Mouse (Mus musculus): ENCODE data around the gene Hsph1.

Gene Hsph1

DNA sequence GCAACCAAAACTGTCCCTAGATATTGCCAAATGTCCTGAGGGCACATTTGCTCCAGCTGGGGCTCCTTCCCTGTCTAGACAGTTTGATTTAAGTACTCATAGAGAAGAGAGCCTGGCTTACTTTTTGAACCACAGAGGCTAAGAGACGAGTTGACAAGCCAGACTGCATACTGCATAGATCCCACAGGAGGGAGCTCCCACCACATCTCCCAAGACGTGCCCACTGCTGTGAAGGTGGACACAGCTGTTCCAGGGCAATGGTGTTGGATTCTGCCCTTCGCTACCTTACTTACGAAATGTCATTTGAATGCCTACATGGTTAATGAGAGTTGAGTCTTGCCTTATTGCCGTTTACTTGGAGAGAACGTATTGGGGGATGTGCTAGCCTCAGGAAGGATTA lies 6.2 kb upstream of the Hsph1 start:
- DNase-seq (ENCODE audit: low spot score) = no peak

DNA sequence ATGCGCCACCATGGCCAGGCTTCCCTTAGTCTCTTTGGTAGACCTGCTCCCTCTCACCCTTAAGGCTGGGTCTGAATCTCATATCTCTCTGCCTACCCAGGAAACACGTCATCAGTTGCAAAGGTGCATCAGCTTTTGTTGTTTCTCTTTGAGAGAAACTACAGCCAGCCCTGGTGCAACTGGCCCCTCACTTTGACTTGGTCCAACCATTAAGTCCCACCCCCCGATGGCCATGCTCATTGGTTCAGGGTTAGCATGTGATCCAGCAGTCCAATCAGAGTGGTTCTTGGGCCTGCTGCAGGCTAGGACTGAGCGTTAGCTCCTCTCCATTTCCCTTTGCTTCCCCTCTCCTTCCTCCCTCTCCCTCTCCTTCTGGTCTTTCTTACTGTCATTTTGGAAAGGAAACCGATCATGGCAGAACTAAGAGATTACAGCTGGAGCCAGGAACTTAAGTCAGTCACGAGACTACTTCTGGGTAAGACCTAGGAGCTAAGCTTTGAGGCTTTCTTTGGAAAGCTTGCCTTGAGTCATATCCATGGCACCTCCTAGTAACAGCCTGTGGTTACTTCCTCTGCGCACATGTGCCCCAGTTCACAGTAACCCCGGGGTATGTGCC lies 5.2 kb upstream of the Hsph1 start:
- DNase-seq (ENCODE audit: low spot score) = no peak

DNA sequence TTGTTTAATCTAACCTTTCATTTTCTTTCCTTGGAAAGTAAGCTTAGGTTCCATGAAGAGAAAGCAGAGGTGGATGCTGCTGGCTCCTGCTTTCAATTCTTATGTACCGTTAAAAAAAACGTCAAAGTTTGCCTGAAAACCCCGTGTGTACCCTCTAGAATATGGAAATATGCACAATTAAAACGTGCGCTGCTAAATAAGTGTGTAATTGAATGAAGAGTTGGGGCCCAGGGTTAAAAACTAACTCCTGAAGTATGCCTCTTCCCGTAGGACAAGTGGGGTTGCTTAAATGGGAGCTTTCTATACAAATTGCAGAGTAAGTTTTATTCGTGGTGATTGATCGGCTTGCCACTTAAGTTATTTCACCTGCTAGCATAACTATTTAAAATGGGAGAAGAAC lies 1.1 kb upstream of the Hsph1 start:
- DNase-seq (ENCODE audit: low spot score) = no peak

DNA sequence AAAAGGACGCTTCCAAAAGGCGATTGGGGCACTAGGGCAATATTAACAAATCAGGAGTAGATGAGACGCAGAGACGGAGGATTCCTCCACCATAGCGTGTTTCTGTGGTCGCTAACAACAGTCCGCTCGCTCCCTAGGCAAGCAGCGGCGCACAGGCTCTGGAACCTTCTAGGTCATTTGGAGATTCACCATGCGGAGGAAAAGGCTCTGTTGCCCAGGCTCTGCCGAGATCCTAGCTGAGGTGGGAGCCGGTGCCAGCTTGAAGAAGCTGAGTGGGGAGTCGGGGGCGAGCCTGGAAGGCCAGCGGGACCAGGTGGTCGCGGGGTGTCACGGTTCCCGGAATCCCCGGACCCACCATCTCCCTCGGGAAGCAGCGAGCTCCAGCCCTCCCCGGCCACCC lies 620 bp downstream of the Hsph1 start:
- DNase-seq (ENCODE audit: low spot score) = peak; percentile 23

DNA sequence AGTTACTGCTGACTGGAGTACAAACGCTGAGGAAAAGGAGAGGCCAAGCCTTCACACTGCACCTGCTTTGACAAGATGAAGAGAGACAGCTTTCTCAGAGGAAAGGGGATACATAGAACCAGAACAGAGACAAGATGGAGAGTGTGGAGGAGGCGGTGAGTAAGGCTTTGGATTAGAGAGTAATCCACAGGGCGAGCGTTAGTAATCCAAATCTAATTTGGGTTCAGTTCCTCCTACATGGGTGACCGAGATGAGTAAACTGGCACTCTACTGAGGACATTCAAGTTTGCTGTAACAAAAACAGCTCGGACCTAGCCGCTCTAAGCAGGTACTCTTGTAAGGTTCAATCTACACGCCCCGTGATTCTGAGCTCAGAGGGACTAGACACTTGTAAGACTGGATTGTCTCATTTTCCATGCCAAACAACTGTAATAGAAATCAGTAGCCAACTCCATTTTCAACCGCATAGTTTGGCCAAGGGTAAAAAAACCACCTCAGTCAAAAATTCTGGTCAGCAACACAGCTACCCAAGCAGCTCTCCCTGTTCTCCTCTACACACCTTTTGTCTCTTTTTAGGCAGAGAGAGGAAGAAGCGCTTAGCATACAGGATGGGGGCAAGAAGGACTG lies 1.7 kb downstream of the Hsph1 start:
- no peak for DNase-seq (ENCODE audit: low spot score)

DNA sequence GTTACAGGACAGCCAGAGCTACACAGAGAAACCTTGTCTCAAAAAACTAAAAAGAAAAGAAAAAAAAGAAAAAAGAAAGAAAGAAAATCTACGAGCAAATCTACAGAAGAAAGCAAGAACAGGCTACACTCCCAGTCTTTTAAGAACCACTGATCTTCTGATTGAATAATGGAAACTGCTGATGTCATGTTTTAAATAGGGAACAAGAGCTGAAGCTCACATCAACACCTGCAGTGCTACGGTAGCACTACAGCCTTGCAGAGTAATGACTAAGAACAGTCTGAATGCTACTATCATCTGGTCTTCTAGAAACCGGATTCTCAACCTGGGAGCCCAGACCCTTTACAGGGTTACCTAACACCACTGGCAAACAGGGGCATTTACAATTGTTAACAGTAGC lies 10.6 kb downstream of the Hsph1 start:
- DNase-seq (ENCODE audit: low spot score) = no peak

DNA sequence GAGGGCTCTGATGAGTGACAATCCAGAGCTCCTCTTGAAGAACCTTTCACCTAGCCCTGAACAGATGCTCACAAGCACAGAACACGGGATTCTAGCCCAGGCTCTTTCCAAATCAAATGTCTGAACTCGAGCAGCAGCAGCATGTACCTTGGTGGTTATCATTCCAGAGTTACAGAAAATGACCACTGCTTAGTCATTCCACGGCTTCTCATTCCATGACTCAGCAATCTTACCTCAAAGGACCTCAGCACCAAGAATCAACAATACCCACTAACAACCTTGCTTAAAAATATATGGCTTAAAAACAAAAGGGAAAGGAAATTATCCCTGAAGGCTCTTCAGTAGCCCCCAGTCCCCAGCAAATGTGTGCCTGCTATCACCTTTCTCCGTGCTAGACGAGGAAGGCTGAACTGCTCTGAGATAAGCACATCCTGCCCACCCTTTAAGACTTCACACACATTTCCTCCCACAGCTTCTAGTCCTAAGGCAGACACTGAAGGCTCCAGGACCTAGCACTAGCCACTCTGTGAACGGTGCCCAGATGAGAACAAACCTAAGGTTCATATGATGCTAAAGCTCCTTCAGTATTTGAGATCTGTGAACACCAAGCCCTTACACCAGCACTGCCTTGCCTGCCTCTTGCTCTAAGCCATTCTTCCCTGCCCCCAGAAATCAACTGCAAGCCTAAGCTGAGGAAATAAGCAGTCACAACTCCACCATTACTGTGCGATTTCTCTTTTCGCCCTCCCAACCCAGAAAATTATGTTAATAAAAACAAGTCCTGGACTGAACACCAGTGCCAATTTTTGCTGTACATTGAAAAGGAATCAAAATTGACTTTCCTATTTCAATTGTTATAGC lies 12.1 kb downstream of the Hsph1 start:
- no peak for DNase-seq (ENCODE audit: low spot score)

DNA sequence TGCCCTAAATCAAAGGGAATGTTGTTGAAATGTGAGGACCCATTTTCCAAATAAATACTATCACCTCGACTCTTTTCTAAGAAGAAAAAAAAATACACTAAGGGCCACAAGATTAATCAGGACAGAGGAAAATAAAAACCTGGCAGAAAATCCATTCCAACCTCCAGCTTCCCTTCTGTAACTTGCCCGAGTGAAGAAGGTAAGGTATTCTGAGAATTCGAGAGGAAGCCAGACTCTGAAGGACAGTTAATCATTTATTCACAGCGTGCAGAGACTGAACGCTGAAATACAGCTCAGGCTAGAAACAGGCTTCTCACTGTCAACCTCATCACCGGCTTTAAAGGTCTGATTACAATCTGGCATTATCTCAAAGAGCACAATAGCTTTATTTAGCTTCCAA lies 13.5 kb downstream of the Hsph1 start:
- no peak for DNase-seq (ENCODE audit: low spot score)

DNA sequence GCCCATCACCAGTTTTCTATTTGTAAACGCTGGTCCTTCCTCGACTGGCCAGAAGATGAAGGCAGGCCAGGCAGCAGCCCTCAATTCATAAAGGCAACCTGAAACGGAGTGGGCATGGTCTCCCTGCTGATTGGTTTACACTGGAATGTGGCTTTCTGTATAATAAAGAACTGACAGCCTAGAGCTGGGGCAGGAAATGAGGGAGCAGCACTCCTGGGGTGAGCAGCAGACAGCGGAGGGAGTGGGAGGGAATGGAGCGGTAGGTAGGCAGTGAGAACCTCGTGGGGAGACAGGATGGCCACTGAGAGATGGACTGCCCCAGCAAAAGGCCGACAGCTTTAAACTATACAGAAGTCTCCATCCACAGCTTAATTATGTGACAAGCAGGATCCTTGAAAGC lies 14.0 kb downstream of the Hsph1 start:
- no peak for DNase-seq (ENCODE audit: low spot score)

DNA sequence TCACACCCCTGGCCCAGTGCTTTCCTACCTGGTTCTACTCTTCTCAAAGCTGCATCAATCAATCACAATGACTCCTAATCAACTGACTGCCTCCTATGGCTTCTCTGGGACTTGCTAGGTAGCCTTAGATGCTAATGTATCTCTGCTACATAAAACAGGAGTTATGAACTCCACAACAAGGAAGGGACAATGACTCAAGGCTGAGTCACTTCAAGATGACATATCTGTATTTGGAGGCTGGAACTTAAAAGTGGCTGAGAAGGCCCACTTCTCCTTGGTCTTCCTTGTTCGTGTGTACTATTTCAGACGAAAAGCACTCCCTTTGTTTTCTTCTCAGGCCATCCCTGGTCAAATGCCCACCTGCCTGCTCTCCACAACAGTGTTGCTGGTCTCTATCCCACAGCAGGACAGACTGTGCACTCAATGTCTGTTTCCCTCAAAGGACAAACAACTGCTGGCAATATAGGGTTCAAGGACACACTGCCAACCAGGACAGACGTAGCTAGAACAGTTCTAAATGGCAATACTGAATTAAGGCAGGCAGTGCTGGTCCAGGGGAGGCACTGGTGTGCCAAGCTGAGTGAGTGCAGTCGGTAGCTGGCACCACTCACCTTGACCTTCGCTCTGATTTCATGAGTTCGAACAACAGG lies 18.3 kb downstream of the Hsph1 start:
- no peak for DNase-seq (ENCODE audit: low spot score)

DNA sequence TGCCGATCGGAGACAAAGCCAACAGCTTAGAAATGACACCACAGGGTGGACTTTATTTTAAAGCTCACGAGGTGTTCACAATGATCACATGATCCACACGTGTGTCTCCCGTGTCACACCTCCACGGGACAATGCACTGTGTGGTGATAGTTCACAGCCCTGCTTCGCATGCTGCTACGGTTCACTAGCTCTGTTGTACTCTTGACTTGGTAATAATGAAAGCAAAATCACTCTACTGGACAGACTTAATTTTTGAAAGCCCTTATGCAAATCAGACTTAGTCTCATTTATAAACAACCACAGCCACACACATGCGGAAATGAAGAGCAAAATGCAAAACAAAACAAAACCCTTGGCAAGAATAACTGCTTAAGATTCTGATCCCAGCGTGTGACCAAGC lies 19.4 kb downstream of the Hsph1 start:
- no peak for DNase-seq (ENCODE audit: low spot score)

DNA sequence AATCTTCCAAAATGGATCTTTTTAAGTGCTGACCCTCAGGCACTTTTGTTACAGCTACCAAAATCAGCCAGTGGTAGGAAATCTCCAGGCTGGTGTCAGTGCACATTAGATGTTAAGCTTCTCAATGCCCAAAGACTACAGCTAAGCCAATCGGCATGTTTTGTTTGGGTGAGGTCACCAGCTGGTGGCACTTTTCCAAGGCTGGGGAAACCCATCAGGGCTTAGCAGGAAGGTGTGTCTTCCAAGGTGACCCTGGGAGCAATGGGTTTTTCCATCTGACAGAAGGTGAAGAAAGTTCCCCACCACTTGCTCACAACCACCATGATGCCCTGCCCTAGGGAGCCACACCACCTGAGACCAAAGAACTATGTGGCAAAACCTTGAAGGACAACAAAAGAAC lies 20.0 kb downstream of the Hsph1 start:
- no peak for DNase-seq (ENCODE audit: low spot score)

DNA sequence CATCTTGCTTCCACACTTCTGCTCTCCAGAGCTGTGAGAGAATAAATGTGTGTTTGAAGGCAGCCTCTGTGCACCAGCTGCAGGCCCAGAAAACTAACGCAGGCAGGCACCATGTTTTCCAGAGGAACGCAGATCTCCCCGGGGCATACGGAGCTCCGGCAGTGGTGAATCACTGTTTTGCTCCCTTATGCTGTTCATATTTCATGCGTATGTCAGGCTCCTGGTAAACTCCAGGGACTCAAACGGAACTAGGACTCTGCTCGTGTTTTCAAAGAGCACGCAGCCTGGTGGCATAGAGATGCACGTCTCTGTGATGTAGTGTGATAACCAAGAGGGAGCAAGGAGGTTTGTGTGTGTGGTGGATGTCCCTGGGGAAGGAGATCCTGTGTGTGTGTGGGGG lies 23.4 kb downstream of the Hsph1 start:
- no peak for DNase-seq (ENCODE audit: low spot score)

DNA sequence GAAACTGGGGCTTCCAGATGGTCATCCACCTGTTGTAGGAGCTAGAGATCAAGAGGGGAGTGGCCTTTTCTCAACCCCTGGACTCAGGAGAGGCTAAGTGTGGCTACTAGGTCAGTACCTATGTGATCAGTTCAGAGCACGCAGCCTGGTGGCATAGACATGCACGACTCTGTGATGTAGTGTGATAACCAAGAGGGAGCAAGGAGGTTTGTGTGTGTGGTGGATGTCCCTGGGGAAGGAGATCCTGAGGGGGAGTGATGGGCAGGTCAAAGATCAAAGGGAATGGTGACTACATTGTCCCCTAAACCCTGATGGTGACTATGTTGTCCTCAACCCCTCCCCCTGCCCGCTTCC lies 24.0 kb downstream of the Hsph1 start:
- no peak for DNase-seq (ENCODE audit: low spot score)

DNA sequence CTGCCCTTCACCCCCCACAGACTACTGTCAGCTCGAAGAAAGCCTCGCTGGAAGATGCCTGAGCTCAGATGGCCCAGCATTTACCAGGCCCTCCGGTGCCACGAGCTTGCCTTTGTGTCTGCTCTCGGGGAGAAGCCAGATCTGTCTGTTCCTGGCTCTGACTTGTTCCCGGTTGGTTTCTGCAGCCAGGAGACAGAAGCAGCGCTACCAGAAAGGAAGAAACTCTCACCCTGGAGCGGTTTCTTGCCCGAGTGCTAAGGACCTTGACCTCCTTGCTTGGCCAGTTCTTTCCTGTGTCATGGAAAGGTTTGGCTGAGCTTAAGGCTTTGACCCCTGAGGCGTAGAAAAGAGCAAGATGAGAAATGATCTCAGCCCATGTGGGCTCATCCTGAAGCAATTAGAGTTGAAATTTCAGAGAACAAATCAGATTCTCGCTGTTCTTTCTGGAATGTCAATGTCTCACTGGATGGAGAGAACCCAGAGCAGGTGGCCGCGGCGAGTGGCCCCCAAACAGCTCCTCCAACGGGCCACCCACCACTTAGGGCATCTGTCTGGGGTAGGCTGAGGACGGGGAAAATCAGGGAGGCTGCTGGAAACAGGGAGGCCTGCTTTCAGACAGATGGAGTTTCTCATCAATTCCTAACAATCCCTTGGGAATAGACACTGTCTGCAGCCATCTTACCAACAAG lies 24.6 kb downstream of the Hsph1 start:
- DNase-seq (ENCODE audit: low spot score) = no peak

DNA sequence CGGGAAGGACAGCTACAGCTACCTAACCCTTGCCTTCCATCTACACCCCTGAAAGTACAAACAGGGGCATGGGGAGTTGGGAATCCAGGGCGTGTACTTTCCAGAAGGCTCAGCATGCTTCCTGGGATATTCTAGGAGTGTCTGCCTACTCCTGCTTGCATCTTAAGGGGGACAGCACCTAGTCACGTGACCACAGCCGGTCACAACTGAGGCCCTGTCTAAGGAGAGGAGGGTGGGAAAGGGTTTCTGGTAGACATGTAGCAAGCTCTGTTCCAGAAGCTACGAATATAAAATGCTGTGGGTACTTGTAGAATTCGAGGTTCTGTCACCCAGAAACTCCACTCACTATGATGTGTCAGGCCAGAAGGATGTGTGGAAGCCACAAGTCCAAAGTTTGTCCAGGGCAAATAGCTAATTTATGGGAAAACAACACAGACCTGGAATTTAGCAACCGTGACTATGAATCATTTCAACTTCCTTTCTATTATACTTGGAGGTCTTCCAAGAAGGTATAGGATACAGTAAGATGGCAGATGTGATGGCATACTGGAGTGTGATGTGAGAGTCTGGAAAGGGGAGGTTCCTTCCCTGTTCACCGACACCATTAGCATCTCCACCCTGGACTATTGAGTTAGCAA lies 29.0 kb downstream of the Hsph1 start:
- no peak for DNase-seq (ENCODE audit: low spot score)

DNA sequence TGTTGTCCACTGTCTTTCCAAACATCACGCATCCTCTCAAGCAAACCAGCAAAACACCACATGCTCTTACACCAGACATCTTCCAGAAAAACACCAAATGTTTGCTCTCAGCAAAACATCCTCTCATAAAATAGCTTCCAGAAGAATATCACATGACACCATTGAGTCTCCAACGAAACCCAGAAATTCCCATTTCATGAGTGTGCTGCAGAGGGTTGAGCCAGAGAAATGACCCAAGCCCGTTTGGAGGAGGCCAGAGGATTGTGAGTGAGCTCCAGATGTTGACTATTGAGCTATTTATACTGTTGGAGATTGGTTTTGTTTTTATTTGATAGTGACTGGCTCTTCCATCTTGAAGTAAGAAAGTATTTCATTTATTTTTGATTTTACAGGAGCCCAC lies 32.9 kb downstream of the Hsph1 start:
- no peak for DNase-seq (ENCODE audit: low spot score)

DNA sequence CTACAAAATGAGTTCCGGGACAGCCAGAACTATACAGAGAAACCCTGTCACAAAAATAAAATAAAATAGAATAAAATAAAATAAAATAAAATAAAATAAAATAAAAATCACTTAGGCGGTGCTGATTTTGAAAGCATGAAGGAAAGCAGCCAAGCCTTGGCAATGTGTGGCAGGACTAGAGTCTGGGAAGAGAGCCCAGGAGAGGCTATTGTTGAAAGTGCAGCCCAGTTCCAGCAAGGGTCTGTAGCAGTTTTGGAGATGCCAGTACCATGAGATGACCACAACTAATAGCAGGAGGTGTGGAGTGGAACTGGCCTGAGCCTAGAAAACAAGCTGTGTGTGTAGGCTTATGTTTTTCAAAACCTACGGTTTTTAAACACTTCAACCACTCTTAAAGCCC lies 34.2 kb downstream of the Hsph1 start:
- DNase-seq (ENCODE audit: low spot score) = no peak

DNA sequence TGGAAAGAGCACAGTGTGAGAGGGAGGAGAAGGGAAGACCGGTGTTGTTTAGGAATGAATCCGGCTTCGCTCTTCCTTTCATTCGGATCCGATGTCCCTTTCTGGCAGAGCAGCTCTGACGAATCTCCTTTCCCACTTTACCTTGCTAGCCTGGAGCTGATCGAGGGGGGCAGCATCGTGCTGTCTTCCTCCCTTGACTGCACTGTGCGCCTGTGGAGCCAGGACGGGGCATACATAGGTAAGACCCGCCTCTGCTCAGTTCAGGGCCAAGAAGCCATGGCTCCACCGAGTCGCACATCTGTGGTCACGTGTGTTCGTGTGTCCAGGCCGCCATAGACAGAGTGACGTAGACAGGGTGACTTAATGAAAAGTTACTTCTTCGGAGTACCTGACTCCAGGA lies 38.8 kb downstream of the Hsph1 start:
- no peak for DNase-seq (ENCODE audit: low spot score)

DNA sequence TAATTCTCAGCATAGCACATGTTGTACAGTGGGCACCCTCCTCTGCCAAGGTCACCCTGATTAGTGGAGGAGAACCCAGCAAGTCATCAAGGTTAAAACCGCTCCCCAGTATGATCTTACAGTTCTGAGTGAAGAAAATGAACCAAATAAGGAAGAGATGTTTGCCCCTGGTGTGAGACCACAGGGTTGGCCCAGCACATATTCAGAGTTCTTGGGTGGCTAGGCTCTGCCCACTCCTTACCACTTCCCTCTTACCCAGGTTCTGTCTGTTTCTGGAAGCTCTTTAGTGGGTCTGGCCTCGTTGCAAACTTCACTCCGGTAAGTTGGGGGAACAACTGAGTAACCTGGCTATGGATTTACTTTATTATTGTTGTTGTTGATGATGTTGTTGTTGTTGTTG lies 42.0 kb downstream of the Hsph1 start:
- no peak for DNase-seq (ENCODE audit: low spot score)

DNA sequence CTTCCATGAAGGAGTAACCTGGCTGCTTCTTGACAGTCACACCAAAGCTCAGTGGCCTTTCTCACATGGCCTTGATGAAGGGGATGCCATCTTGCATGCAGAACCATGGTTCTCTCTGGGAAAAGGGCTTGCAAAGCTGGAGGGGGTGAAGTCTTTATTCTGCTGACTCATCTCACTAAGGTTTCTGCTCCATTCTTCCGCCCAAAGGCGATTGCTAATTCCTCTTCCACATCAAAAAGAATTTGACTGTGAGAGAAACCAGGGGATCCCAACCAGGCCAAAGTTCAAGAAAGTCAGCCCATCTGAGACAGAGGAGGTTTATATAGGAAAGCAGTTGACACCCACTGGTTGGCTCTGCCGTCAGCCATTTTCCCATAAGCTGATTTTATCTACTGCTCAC lies 46.2 kb downstream of the Hsph1 start:
- no peak for DNase-seq (ENCODE audit: low spot score)

All from urinary bladder, postnatal 25 days (tissue).